Mouse (Mus musculus) midbrain, postnatal 0 days (tissue): Measurements from ENCODE around the gene Clec9a. TPM values are rescaled to one million over a fixed set of nuclear protein-coding genes. Genes with fewer than 3 reads are reported as not detected.

Source experiments
- ATAC-seq: fragments of 200-750 bp; cut with Nextera tagmentation; 2 replicates; pipeline ENCODE4 v1.8.0; 2017; ENCODE audit warnings: moderate number of reproducible peaks, mild to moderate bottlenecking, moderate TSS enrichment, moderate library complexity; ENCODE audit not compliant: low FRiP score
- DNase-seq: peaks from one replicate; pipeline ENCODE4 v3.0.0-alpha.2; 2015; ENCODE audit warnings: low spot score
- H3K27ac ChIP-seq: fragments of 300-500 bp; sonication (generic); 2 replicates; pipeline ENCODE4 v1.5.1; 2014; ENCODE audit warnings: low read depth, mild to moderate bottlenecking, low read length, mixed read lengths
- H3K27me3 ChIP-seq: fragments of 300-500 bp; sonication (generic); 2 replicates; pipeline ENCODE4 v1.6.1; 2014; ENCODE audit warnings: low read length, control low read depth, mixed read lengths; ENCODE audit not compliant: insufficient read depth
- H3K36me3 ChIP-seq: fragments of 300-500 bp; sonication (generic); 2 replicates; pipeline ENCODE4 v1.6.1; 2014; ENCODE audit warnings: low read length, control low read depth, mixed read lengths; ENCODE audit not compliant: insufficient read depth
- H3K4me1 ChIP-seq: fragments of 300-500 bp; sonication (generic); 2 replicates; pipeline ENCODE4 v1.6.1; 2014; ENCODE audit warnings: mild to moderate bottlenecking, control low read depth, antibody characterized with exemption, low read length, mixed read lengths; ENCODE audit not compliant: insufficient read depth
- H3K4me2 ChIP-seq: fragments of 300-500 bp; sonication (generic); 2 replicates; pipeline ENCODE4 v1.6.1; 2014; ENCODE audit warnings: low read depth, mild to moderate bottlenecking, low read length, mixed read lengths; ENCODE audit not compliant: poor library complexity, severe bottlenecking
- H3K4me3 ChIP-seq: fragments of 300-500 bp; sonication (generic); 2 replicates; pipeline ENCODE4 v1.5.1; 2014; ENCODE audit warnings: low read depth, mild to moderate bottlenecking, low read length, moderate library complexity
- H3K9ac ChIP-seq: fragments of 300-500 bp; sonication (generic); replicated peaks from 2 replicates; pipeline ENCODE4 v1.6.1; 2014; ENCODE audit warnings: mild to moderate bottlenecking, low read length, moderate library complexity, mixed read lengths; ENCODE audit not compliant: poor library complexity, severe bottlenecking
- H3K9me3 ChIP-seq: fragments of 300-500 bp; sonication (generic); 2 replicates; pipeline ENCODE4 v1.6.1; 2016; ENCODE audit warnings: low read length, control low read depth
- CTCF ChIP-seq: IDR thresholded peaks from 2 replicates; pipeline ENCODE4 v1.5.1; 2016; ENCODE audit warnings: antibody characterized with exemption, mild to moderate bottlenecking
- WGBS: fragments of 180-500 bp; shearing (Covaris S2); extraction: QIAGEN DNeasy Blood & Tissue Kit; methylation state at CpG from one replicate; pipeline ENCODE4 v1.1.7; 2014; 5-methylcytosine and 5-hydroxymethylcytosine counted together
- polyA plus RNA-seq: library from polyadenylated mRNA; unstranded; fragments of >200 nt; fragmentation: Nextera tagmentation; extraction: Ambion mirVana; gene quantifications from 2 replicates; pipeline ENCODE4 v1.2.1, GENCODE M21; 2015
- total RNA-seq: library from RNA; depleted of rRNA; stranded (reverse); fragments of >200 nt; gene quantifications from 2 replicates; pipeline ENCODE4 v1.2.3, GENCODE M21; 2014; rRNA removed

Clec9a gene
- total and polyA plus RNA-seq, 2 experiments from 2014 or later = 0.07 TPM; not detected in 1

DNA sequence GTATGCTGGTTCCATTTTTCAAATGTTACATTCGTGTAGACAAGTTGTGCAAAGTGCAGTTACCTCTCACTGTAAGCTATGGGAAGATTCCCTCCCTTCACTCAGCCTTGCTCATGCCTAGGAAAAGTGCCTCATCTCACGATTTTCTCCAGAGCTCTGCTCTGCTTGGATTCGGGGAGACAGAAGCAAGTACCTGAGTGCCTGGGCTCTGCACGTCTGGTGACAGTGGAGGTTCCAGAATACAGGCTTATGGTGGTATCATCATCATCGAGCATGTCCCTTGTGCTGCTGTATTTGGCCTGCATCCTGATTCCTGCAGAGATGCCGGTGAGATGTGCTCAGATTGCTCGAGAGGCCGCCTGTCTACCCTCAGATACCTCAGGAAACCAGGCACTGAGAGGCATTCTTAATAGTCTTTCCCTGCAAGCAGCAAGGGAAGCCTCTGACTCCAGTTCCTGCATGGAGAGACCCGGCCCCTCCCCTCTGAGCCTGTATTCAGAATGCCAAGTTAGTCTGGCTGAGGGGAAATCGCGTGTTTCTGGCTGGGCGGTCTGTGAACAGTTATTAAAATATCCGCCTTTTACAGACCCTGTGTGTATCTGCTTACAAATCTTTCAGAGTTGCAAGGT lies 42.9 kb downstream of the Clec9a start, which contains the start of gene Clec1a:
Clec1a (minus strand) TSS at position 590 of the 629 bp plus-strand sequence.
- no peak for TF ChIP-seq CTCF
- Histone ChIP-seq H3K9ac (no peak within 1 kb of the TSS), H3K36me3 (no peaks in the 10 kb centered on the region), H3K4me1 (no peaks in the 10 kb centered on the region), H3K4me3 (no peak within 1 kb of the TSS), H3K4me2 (peak within 1 kb of the TSS; percentile 20), H3K9me3 (no peaks in the 10 kb centered on the region), H3K27ac (0 out of 2 replicates have a peak within 1 kb of the TSS, but pooled peaks have one; percentile 32), H3K27me3 (no peaks in the 10 kb centered on the region)
- ATAC-seq (no peak), DNase-seq (peak; percentile 24)
- 46% methylated on average over 13 of the region's 13 CpGs for WGBS

DNA sequence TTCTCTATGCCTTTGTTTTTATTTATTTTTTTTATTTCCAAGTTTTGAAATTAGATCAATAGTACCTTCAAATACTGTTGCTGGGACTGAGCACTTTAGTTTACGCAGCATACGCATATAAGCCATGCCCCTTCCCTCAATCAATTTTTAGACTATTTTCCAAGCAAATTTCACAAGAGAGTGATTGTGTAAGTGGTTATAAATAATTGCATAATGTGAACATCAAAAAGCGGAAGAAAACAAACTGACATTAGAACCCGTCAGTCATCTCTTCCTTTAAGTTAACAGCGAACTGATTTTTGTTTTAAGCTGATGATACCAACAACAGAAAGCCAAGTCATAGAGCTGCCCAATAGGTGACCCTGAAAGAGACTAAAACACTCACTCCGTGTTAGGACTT lies 62.7 kb downstream of the Clec9a start:
- Histone ChIP-seq H3K4me1 (no peaks in the 10 kb centered on the region), H3K36me3 (no peaks in the 10 kb centered on the region), H3K27me3 (no peaks in the 10 kb centered on the region), H3K9ac (no peak overlapping the region), H3K4me2 (no peak overlapping the region), H3K9me3 (no peaks in the 10 kb centered on the region), H3K27ac (no peak overlapping the region), H3K4me3 (no peak overlapping the region)
- DNase-seq (no peak), ATAC-seq (no peak)
- WGBS = 91% methylated on average over 6 of the region's 6 CpGs
- TF ChIP-seq CTCF = no peak

DNA sequence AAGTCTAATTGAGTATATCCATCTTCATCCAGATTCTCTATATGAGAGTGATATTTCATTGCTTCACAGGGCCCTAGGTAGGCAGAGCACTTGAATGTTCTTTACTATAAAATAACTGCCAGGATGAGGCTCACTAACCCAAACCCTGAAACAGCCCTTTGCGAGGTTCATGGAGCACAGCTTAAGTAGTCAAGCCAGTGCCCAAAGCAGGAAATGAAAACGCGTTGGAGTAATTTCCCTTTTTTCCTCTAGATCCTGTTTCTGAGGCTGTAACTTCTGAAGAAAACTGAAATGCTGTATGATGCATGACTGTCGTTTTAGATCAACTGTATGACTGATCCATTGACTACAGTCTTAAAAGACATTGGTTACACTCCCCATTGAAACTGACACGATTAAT lies 64.0 kb downstream of the Clec9a start:
- Histone ChIP-seq H3K4me1 (no peaks in the 10 kb centered on the region), H3K9ac (no peak overlapping the region), H3K27ac (no peak overlapping the region), H3K36me3 (no peaks in the 10 kb centered on the region), H3K4me3 (no peak overlapping the region), H3K9me3 (no peaks in the 10 kb centered on the region), H3K27me3 (no peaks in the 10 kb centered on the region), H3K4me2 (no peak overlapping the region)
- WGBS = 86% methylated on average over 5 of the region's 5 CpGs
- ATAC-seq = no peak
- no peak for TF ChIP-seq CTCF
- no peak for DNase-seq

Other genes with a start within 250 kb of the Clec9a start
- gene Clec2d, start 228.2 kb upstream of the Clec9a start, total RNA-seq = 11.0 and 12.9 TPM in 2 replicates
- 0.13 TPM in 1 of 2 replicates, not detected in the other for gene Clec2d, start 228.2 kb upstream of the Clec9a start, polyA plus RNA-seq
- gene Cd69, start 133.4 kb upstream of the Clec9a start, total RNA-seq = not detected in 2 replicates
- gene Cd69, start 133.4 kb upstream of the Clec9a start, polyA plus RNA-seq = not detected in 2 replicates
- not detected in 2 replicates for gene 4922502D21Rik, start 77.1 kb upstream of the Clec9a start, total RNA-seq
- gene 4922502D21Rik, start 77.1 kb upstream of the Clec9a start, polyA plus RNA-seq = not detected in 2 replicates
- 0.33 TPM in 1 of 2 replicates, not detected in the other for gene Clec12a, start 66.2 kb upstream of the Clec9a start, total RNA-seq
- gene Clec12a, start 66.2 kb upstream of the Clec9a start, polyA plus RNA-seq = 0.29 and 0.49 TPM in 2 replicates
- gene Clec12b, start 23.0 kb upstream of the Clec9a start, total RNA-seq = not detected in 2 replicates
- 0.23 and 0.37 TPM in 2 replicates for gene Clec12b, start 23.0 kb upstream of the Clec9a start, polyA plus RNA-seq
- gene Clec1b, start 11.6 kb upstream of the Clec9a start, total RNA-seq = not detected in 2 replicates
- gene Clec1b, start 11.6 kb upstream of the Clec9a start, polyA plus RNA-seq = 0.46 and 0.61 TPM in 2 replicates
- gene Clec1a, start 43.1 kb downstream of the Clec9a start, total RNA-seq = 1.9 and 5.6 TPM in 2 replicates
- 2.6 and 2.8 TPM in 2 replicates for gene Clec1a, start 43.1 kb downstream of the Clec9a start, polyA plus RNA-seq
- gene Olr1, start 98.3 kb downstream of the Clec9a start, total RNA-seq = not detected in 2 replicates
- gene Olr1, start 98.3 kb downstream of the Clec9a start, polyA plus RNA-seq = not detected in 2 replicates
- not detected in 2 replicates for gene Tmem52b, start 103.7 kb downstream of the Clec9a start, total RNA-seq
- not detected in 2 replicates for gene Tmem52b, start 103.7 kb downstream of the Clec9a start, polyA plus RNA-seq
- gene Gabarapl1, start 124.3 kb downstream of the Clec9a start, total RNA-seq = 281 and 333 TPM in 2 replicates
- 276 and 278 TPM in 2 replicates for gene Gabarapl1, start 124.3 kb downstream of the Clec9a start, polyA plus RNA-seq
- gene Klre1, start 169.0 kb downstream of the Clec9a start, total RNA-seq = 0.24 TPM in 1 of 2 replicates, not detected in the other
- 0.15 and 0.34 TPM in 2 replicates for gene Klre1, start 169.0 kb downstream of the Clec9a start, polyA plus RNA-seq
- not detected in 2 replicates for gene Klrd1, start 182.9 kb downstream of the Clec9a start, total RNA-seq
- not detected in 2 replicates for gene Klrd1, start 182.9 kb downstream of the Clec9a start, polyA plus RNA-seq
- not detected in 2 replicates for gene Klrk1, start 215.0 kb downstream of the Clec9a start, total RNA-seq
- 0.07 TPM in 1 of 2 replicates, not detected in the other for gene Klrk1, start 215.0 kb downstream of the Clec9a start, polyA plus RNA-seq
- gene Klrc3, start 234.5 kb downstream of the Clec9a start, total RNA-seq = not detected in 2 replicates
- gene Klrc3, start 234.5 kb downstream of the Clec9a start, polyA plus RNA-seq = not detected in 2 replicates